Mouse (Mus musculus): ENCODE data around the gene Epha5.

The Epha5 gene

GRCm38 (mm10) chr5:84313619-84314018 lies 103.6 kb downstream of the Epha5 start:
- DNase-seq (ENCODE audit: low spot score) = no peak

GRCm38 (mm10) chr5:84298878-84299736 lies 118.1 kb downstream of the Epha5 start:
- no peak for DNase-seq (ENCODE audit: low spot score)

GRCm38 (mm10) chr5:84289429-84289977 lies 127.7 kb downstream of the Epha5 start:
- DNase-seq (ENCODE audit: low spot score) = no peak

- DNase-seq (ENCODE audit: low spot score) = peak; percentile 24
Measured at GRCm38 (mm10) chr5:84281290-84282017, 135.7 kb downstream of the Epha5 start.

GRCm38 (mm10) chr5:84276996-84277395 lies 140.2 kb downstream of the Epha5 start:
- DNase-seq (ENCODE audit: low spot score) = no peak

GRCm38 (mm10) chr5:84265407-84265806 lies 151.8 kb downstream of the Epha5 start:
- no peak for DNase-seq (ENCODE audit: low spot score)

- DNase-seq (ENCODE audit: low spot score) = peak; percentile 12
Measured at GRCm38 (mm10) chr5:84263999-84264398, 153.2 kb downstream of the Epha5 start.

- no peak for DNase-seq (ENCODE audit: low spot score)
Measured at GRCm38 (mm10) chr5:84229971-84230370, 187.2 kb downstream of the Epha5 start.

GRCm38 (mm10) chr5:84208609-84209008 lies 208.6 kb downstream of the Epha5 start:
- no peak for DNase-seq (ENCODE audit: low spot score)

- no peak for DNase-seq (ENCODE audit: low spot score)
Measured at GRCm38 (mm10) chr5:84193348-84193747, 223.8 kb downstream of the Epha5 start.

- DNase-seq (ENCODE audit: low spot score) = no peak
Measured at GRCm38 (mm10) chr5:84184189-84184588, 233.0 kb downstream of the Epha5 start.

- DNase-seq (ENCODE audit: low spot score) = peak; percentile 49
Measured at GRCm38 (mm10) chr5:84153095-84153494, 264.1 kb downstream of the Epha5 start.

- no peak for DNase-seq (ENCODE audit: low spot score)
Measured at GRCm38 (mm10) chr5:84142138-84142537, 275.0 kb downstream of the Epha5 start.

GRCm38 (mm10) chr5:84095947-84096346 lies 321.2 kb downstream of the Epha5 start:
- no peak for DNase-seq (ENCODE audit: low spot score)

- no peak for DNase-seq (ENCODE audit: low spot score)
Measured at GRCm38 (mm10) chr5:84081321-84081720, 335.9 kb downstream of the Epha5 start.

GRCm38 (mm10) chr5:84070976-84071375 lies 346.2 kb downstream of the Epha5 start:
- DNase-seq (ENCODE audit: low spot score) = no peak

- DNase-seq (ENCODE audit: low spot score) = no peak
Measured at GRCm38 (mm10) chr5:84053880-84054279, 363.3 kb downstream of the Epha5 start.

GRCm38 (mm10) chr5:84037250-84037963 lies 379.8 kb downstream of the Epha5 start:
- DNase-seq (ENCODE audit: low spot score) = no peak
